Mouse (Mus musculus) left cerebral cortex, postnatal 25 days (tissue): ENCODE data around the gene Adcy7. TPM values are rescaled to one million over a fixed set of nuclear protein-coding genes. Genes with fewer than 3 reads are reported as not detected.

ENCODE experiments used
- DNase-seq, 2 experiments: peaks; one replicate each; pipeline ENCODE4 v3.0.0; 2022; ENCODE audit warnings: low spot score in 2 of 2, mixed read lengths in 1 of 2
- intact Hi-C: fragments of 180-260 bp; cut with DNase I; formaldehyde crosslinking; loops from one replicate; pipeline ENCODE4 v1.15.1; 2025
- total RNA-seq, 2 experiments: library from RNA; stranded (reverse); gene quantifications; 2 replicates each; pipeline ENCODE4 v1.2.3; 2021

Gene Adcy7
- total RNA-seq, 2 experiments from 2014 or later = 3.5 to 5.2 TPM

- intact Hi-C loops = loop anchor here (1.0 to 10.0 kb wide), 6 partner anchors 95 to 393 kb away; partner anchors contain the start of gene Nkd1
- peak; percentile 81 to 87 for DNase-seq
Measured at GRCm38 (mm10) chr8:88361708-88362428, 89.7 kb downstream of the Adcy7 start, which contains the start of gene Brd7. Gene Brd7, minus strand, starts transcription at chr8:88362194.

GRCm38 (mm10) chr8:88362446-88363150 lies 90.4 kb downstream of the Adcy7 start:
- intact Hi-C loops = loop anchor here (5.0 to 10.0 kb wide), 3 partner anchors 215 to 392 kb away; no protein-coding TSS in a partner anchor

GRCm38 (mm10) chr8:88369221-88369620 lies 97.0 kb downstream of the Adcy7 start:
- intact Hi-C loops = loop anchor here (2.0 to 10.0 kb wide), 2 partner anchors 252 to 386 kb away; no protein-coding TSS in a partner anchor
- DNase-seq = no peak

More at GRCm38 (mm10) chr8:88362446-88363150, 90.4 kb downstream of the Adcy7 start:
- DNase-seq = no peak

- intact Hi-C loops = loop anchor here (2.0 to 10.0 kb wide), 2 partner anchors 251 to 385 kb away; no protein-coding TSS in a partner anchor
- no peak for DNase-seq
Measured at GRCm38 (mm10) chr8:88369805-88370204, 97.6 kb downstream of the Adcy7 start.

- intact Hi-C loops = no loop called here
- no peak for DNase-seq
Measured at GRCm38 (mm10) chr8:88371522-88371921, 99.3 kb downstream of the Adcy7 start.

GRCm38 (mm10) chr8:88376836-88377582 lies 104.8 kb downstream of the Adcy7 start:
- peak; percentile 20 to 41 for DNase-seq
- intact Hi-C loops = no loop called here

Other genes starting within 250 kb of the Adcy7 start
- 10 to 100 TPM; 35.2 to 36.6 TPM for gene Cnep1r1, start 153.6 kb upstream of the Adcy7 start, total RNA-seq
- gene Heatr3, start 134.5 kb upstream of the Adcy7 start, total RNA-seq = 10 to 100 TPM; 30.1 to 30.8 TPM
- 10 to 100 TPM; 37.6 to 37.9 TPM for gene Tent4b, start 73.2 kb upstream of the Adcy7 start, total RNA-seq
- 10 to 100 TPM; 52.3 to 56.4 TPM for gene Brd7, start 89.8 kb downstream of the Adcy7 start, total RNA-seq
- 10 to 100 TPM; 16.7 to 17.9 TPM for gene Nkd1, start 249.0 kb downstream of the Adcy7 start, total RNA-seq